Mouse (Mus musculus) embryonic facial prominence, embryonic 11.5 days (tissue): Measurements from ENCODE around the gene B4galt7. TPM values are rescaled to one million over a fixed set of nuclear protein-coding genes. Genes with fewer than 3 reads are reported as not detected.

Source experiments
- ATAC-seq: fragments of 200-750 bp; cut with Nextera tagmentation; replicated peaks from 2 replicates; pipeline ENCODE4 v1.8.0; 2017; ENCODE audit warnings: low read depth; ENCODE audit not compliant: insufficient number of reproducible peaks, low FRiP score, low TSS enrichment
- DNase-seq: peaks from one replicate; pipeline ENCODE4 v3.0.0-alpha.2; 2015; ENCODE audit warnings: low spot score
- H3K27ac ChIP-seq: fragments of 300-500 bp; sonication (generic); replicated peaks from 2 replicates; pipeline ENCODE4 v1.5.1; 2014; ENCODE audit warnings: mild to moderate bottlenecking, low read depth, low read length, control low read depth
- H3K27me3 ChIP-seq: fragments of 300-500 bp; sonication (generic); 2 replicates; pipeline ENCODE4 v1.6.1; 2014; ENCODE audit warnings: mild to moderate bottlenecking, low read length, moderate library complexity, mixed read lengths; ENCODE audit not compliant: control insufficient read depth, insufficient read depth
- H3K36me3 ChIP-seq: fragments of 300-500 bp; sonication (generic); replicated peaks from 2 replicates; pipeline ENCODE4 v1.6.1; 2014; ENCODE audit warnings: low read depth, mild to moderate bottlenecking, low read length, moderate library complexity, mixed read lengths; ENCODE audit not compliant: control insufficient read depth, insufficient read depth
- H3K4me1 ChIP-seq: fragments of 300-500 bp; sonication (generic); 2 replicates; pipeline ENCODE4 v1.6.1; 2014; ENCODE audit warnings: low read length, mixed read lengths; ENCODE audit not compliant: control insufficient read depth, insufficient read depth
- H3K4me2 ChIP-seq: fragments of 300-500 bp; sonication (generic); 2 replicates; pipeline ENCODE4 v1.6.1; 2014; ENCODE audit warnings: low read depth, mild to moderate bottlenecking, control low read depth, low read length, moderate library complexity
- H3K4me3 ChIP-seq: fragments of 300-500 bp; sonication (generic); 2 replicates; pipeline ENCODE4 v1.5.1; 2014; ENCODE audit warnings: low read depth, low read length, control low read depth
- H3K9ac ChIP-seq: fragments of 300-500 bp; sonication (generic); replicated peaks from 2 replicates; pipeline ENCODE4 v1.6.1; 2014; ENCODE audit warnings: mild to moderate bottlenecking, control low read depth, low read length
- H3K9me3 ChIP-seq: fragments of 300-500 bp; sonication (generic); replicated peaks from 2 replicates; pipeline ENCODE4 v1.6.1; 2016; ENCODE audit warnings: mild to moderate bottlenecking, low read length, inconsistent platforms, mixed read lengths; ENCODE audit not compliant: control insufficient read depth
- WGBS: fragments of 180-500 bp; shearing (Covaris S2); extraction: QIAGEN DNeasy Blood & Tissue Kit; methylation state at CpG from one replicate; pipeline ENCODE4 v1.1.7; 2014; 5-methylcytosine and 5-hydroxymethylcytosine counted together
- polyA plus RNA-seq: library from polyadenylated mRNA; unstranded; fragments of >200 nt; fragmentation: Nextera tagmentation; extraction: Ambion mirVana; gene quantifications from 2 replicates; pipeline ENCODE4 v1.2.1, GENCODE M21; 2014

B4galt7 gene
- polyA plus RNA-seq, 1 experiment from 2014 or later = 14.2 TPM

DNA sequence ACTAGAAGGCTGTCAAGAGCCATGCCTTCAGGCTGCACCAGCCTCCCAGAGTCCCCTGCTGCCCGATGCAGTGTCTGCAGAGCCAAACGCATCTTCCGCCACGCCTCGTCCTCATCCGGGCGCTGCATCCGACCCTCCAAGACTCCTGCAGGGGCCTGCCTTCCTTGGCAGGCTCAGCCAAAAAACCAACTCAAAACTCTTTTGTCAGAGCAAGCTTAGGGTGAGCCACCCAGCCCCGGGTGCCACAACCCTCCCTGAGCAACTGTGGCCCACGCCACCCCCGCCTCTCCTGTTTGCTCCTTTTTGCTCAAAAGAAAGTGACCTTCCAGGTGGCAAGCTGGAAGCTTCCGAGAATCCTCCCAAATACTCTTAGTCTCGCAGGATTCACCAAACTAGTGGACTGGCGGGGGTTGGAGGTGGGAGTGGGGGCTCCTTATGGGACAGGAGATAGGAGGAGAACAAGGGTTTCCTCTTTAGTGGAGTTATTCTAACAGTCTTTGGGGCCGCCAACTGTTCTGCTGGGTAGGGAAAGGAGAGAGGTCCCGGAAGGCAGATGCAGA is 29.9 kb upstream of the B4galt7 start:
- DNase-seq = peak; percentile 25
- Histone ChIP-seq H3K4me1 (peaks cover 5% of the 10 kb centered on the region), H3K4me2 (peak overlapping the region; percentile 63), H3K27me3 (no peaks in the 10 kb centered on the region), H3K36me3 (no peaks in the 10 kb centered on the region; the same call in 1 of the 2 replicates), H3K4me3 (peak overlapping the region; percentile 84), H3K27ac (no peak overlapping the region), H3K9ac (peak overlapping the region; percentile 98), H3K9me3 (no peaks in the 10 kb centered on the region)
- ATAC-seq = peak; percentile 51; the same call in 1 of the 2 replicates
- WGBS = 2% methylated on average over 16 of the region's 16 CpGs

DNA sequence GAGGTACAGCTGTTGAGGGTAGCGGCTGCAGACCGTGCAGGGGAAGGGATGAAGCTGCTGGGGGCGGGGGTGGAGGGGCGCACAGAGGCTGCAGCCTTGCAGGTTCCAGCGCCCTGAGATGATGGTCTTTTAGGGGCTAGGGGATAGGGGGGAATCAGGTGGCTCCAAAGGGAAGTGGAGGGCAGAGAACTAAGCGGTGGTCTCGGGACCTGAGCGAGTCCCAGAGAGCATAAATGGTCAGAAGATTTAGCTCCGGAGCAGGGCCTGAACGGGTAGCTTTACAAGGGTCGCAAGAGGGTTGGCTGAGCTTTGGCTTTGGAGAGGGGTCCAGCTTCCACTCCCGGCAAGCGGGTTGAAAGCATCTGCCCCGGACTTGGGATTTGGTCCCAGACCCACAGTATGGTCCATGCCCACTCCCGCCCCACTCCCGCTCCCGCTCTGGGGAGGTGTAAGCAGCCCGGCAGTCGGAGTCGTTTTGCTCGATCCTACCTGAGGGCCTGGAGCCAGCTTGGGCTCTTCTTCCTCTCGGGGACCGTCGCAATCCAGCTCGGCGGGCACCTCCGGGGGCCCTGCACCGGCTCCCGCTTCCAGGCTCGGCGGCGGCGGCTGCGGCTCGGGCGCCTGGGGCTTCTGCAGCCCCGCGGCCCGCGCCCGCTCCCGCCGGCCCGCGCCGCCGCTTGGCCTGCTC is 29.3 kb upstream of the B4galt7 start:
- no peaks in the 10 kb centered on the region for H3K9me3 ChIP-seq
- peak overlapping the region; percentile 98 for H3K9ac ChIP-seq
- no peaks in the 10 kb centered on the region; the same call in 1 of the 2 replicates for H3K36me3 ChIP-seq
- DNase-seq (peak; percentile 23), ATAC-seq (peak; percentile 74)
- WGBS = 0% methylated on average over 43 of the region's 47 CpGs
- no peaks in the 10 kb centered on the region for H3K27me3 ChIP-seq
- H3K4me2 ChIP-seq = peak overlapping the region; percentile 63
- peak overlapping the region; percentile 73 for H3K27ac ChIP-seq
- H3K4me3 ChIP-seq = peak overlapping the region; percentile 84
- H3K4me1 ChIP-seq = peaks cover 5% of the 10 kb centered on the region

DNA sequence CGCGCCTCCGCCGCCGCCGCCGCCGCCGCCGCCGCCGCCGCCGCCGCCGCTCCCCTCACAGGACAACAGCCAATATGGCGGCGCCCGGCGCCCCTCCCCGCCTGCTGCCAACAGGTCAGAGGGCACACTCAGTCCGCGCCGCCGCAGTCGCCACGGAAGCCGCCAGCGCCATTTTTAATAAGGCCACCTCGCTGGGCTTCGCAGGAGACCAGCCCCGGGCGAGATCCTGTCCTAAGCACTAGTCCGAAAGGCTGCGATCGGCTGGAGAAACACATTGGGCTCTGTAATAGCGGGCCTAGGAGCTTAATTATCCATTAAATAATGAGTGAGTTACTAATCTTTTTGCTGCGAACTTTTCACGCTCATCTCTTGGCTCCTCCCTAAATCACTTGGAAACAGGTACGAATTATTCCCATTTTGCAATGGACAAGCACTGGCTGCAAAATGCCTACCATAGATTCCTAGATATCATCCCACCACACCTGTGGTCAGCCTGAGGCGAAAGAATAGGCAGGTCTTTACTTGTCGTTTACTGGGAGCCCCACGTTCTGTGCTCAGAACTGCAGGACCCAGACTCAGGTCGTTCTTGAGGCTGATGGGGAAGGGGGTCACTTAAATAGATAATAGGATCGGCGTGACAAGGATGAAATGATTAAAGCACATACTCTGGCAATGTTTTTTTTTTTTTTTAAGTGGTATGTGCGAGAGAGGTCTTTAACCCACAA is 28.5 kb upstream of the B4galt7 start, which contains the start of gene Fam193b:
Gene Fam193b (minus strand): TSS at position 94 of the 725 bp plus-strand sequence.
- no peaks in the 10 kb centered on the region; the same call in 1 of the 2 replicates for H3K36me3 ChIP-seq
- no peaks in the 10 kb centered on the region for H3K9me3 ChIP-seq
- H3K27ac ChIP-seq = peak within 1 kb of the TSS; percentile 73
- H3K4me1 ChIP-seq = peaks cover 5% of the 10 kb centered on the region
- DNase-seq (peak; percentile 95), ATAC-seq (peak; percentile 78)
- no peaks in the 10 kb centered on the region for H3K27me3 ChIP-seq
- H3K4me3 ChIP-seq = peak within 1 kb of the TSS; percentile 84
- WGBS = 2% methylated on average over 47 of the region's 47 CpGs
- peak within 1 kb of the TSS; percentile 98 for H3K9ac ChIP-seq
- peak within 1 kb of the TSS; percentile 63 for H3K4me2 ChIP-seq

DNA sequence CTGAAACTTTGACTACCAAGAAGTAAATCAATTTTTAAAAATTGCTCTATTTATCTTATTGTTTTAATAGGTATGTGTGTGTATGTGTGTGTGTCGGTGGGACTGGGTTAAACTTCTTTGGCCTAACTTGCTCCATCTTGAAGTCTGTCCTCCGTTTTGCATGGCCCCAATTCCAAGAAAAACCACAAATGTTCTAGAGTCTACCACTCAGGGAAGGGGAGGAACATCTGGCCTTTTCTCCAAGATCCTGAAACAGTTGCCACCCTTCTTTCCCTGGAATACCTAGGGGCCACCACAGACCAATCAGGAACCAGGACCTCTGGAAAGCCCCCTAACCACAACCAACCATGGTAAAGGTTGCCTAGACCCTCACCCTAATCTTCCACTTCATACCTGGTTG is 27.7 kb upstream of the B4galt7 start:
- no peaks in the 10 kb centered on the region for H3K9me3 ChIP-seq
- no peak overlapping the region for H3K9ac ChIP-seq
- H3K4me2 ChIP-seq = no peak overlapping the region
- WGBS = 83% methylated on average over 2 of the region's 2 CpGs
- no peaks in the 10 kb centered on the region; the same call in 1 of the 2 replicates for H3K36me3 ChIP-seq
- H3K27ac ChIP-seq = no peak overlapping the region
- ATAC-seq (no peak), DNase-seq (no peak)
- peaks cover 5% of the 10 kb centered on the region for H3K4me1 ChIP-seq
- H3K27me3 ChIP-seq = no peaks in the 10 kb centered on the region
- no peak overlapping the region for H3K4me3 ChIP-seq

DNA sequence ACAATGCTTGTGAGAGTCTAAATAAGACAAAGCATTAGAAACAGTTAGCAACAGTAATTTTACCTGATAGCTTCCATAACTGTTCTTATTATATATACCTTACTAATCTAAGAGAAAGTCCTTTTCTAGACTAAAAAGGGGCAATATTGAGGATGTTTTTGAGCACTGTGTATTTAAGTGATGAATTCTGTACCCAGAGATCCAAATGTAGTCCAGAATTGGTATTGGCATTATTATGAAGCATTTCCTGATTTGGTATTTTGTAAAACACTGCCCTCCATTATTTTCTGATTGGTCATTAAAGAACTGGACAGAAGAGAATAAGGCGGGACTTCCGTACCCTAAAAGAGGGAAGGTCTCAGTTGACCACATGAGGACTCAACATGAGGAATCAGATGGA is 26.3 kb upstream of the B4galt7 start, which contains the start of gene Tmed9:
Gene Tmed9 (plus strand): TSS at position 301 of the 400 bp plus-strand sequence.
- H3K4me3 ChIP-seq = no peak within 1 kb of the TSS
- peaks cover 5% of the 10 kb centered on the region for H3K4me1 ChIP-seq
- H3K27ac ChIP-seq = no peak within 1 kb of the TSS
- DNase-seq (no peak), ATAC-seq (no peak)
- H3K9ac ChIP-seq = no peak within 1 kb of the TSS
- H3K36me3 ChIP-seq = no peaks in the 10 kb centered on the region; the same call in 1 of the 2 replicates
- 97% methylated on average over 2 of the region's 2 CpGs for WGBS
- no peaks in the 10 kb centered on the region for H3K9me3 ChIP-seq
- H3K4me2 ChIP-seq = no peak within 1 kb of the TSS
- H3K27me3 ChIP-seq = no peaks in the 10 kb centered on the region

DNA sequence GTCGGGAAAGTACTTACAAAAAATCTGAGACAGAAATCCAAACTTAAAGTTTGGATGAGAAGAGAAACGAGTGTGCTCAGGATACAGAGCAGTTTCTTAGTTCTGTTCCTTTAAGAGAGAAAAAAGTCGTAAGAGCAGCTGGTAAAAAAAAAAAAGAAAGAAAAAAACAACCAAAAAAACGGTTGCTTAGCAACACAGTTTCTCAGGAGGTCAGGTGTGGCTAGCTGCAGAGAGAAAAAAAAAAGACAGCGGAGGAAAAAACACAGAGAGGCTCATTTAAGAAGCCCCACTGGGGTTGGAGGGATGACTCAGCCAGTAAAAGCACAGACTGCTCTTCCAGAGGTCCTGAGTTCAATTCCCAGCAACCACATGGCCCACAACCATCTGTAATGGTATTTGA is 25.4 kb upstream of the B4galt7 start:
- WGBS = 78% methylated on average over 5 of the region's 5 CpGs
- DNase-seq = no peak
- H3K4me1 ChIP-seq = peaks cover 3% of the 10 kb centered on the region
- no peak for ATAC-seq
- H3K36me3 ChIP-seq = no peaks in the 10 kb centered on the region; the same call in 1 of the 2 replicates
- H3K4me2 ChIP-seq = no peak overlapping the region
- no peak overlapping the region for H3K4me3 ChIP-seq
- no peak overlapping the region for H3K9ac ChIP-seq
- H3K27ac ChIP-seq = no peak overlapping the region
- no peaks in the 10 kb centered on the region for H3K27me3 ChIP-seq
- no peaks in the 10 kb centered on the region for H3K9me3 ChIP-seq

DNA sequence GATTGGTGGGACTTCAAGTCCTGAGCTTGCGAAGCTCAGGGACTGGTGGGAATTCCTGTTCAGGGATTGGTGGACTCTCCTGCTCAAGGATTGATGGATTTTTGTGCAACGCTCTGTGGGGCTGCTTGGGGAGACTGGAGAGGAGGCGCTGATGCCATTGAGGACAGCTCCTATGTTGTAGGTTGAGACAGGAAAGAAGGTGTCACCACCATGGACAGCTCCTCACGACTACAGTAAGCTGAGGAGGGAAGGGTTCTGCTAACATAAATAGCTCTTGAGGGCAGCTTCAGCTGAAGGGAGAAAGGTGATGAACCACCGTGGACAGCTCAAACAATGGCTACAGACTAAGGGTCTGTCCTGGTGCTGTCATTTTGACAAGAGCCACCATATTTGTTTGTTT is 23.8 kb upstream of the B4galt7 start:
- ATAC-seq (no peak), DNase-seq (no peak)
- Histone ChIP-seq H3K27ac (no peak overlapping the region), H3K36me3 (no peaks in the 10 kb centered on the region; the same call in 1 of the 2 replicates), H3K9me3 (no peaks in the 10 kb centered on the region), H3K4me2 (no peak overlapping the region), H3K27me3 (no peaks in the 10 kb centered on the region), H3K9ac (no peak overlapping the region), H3K4me1 (no peaks in the 10 kb centered on the region), H3K4me3 (no peak overlapping the region)
- 66% methylated on average over 5 of the region's 5 CpGs for WGBS
